Mouse (Mus musculus) cerebellum, adult 2 months (tissue): ENCODE measurements at regions not wholly inside any gene's neighbourhood (a gene's known extent, or its start where the extent isn't known, plus 50 kb on each side); places are given as distances from the start of the nearest gene placed in this dataset.

Source experiments
- DNase-seq, 2 experiments: peaks; one replicate each; pipeline ENCODE4 v3.0.0; 2021
- H3K27ac ChIP-seq: fragments of 200-500 bp; 2 replicates; pipeline ENCODE4 v1.5.1; 2012; ENCODE audit warnings: low read length, control low read depth, inconsistent platforms; ENCODE audit not compliant: insufficient read depth
- H3K27me3 ChIP-seq: fragments of 200-500 bp; 2 replicates; pipeline ENCODE4 v1.6.1; 2012; ENCODE audit warnings: inconsistent platforms, mild to moderate bottlenecking, low read length, moderate library complexity; ENCODE audit not compliant: control insufficient read depth, insufficient read depth
- H3K4me1 ChIP-seq: fragments of 200-500 bp; 2 replicates; pipeline ENCODE4 v1.6.1; 2011; ENCODE audit warnings: low read length; ENCODE audit not compliant: control insufficient read depth, insufficient read depth
- H3K4me3 ChIP-seq: fragments of 200-500 bp; replicated peaks from 2 replicates; pipeline ENCODE3; 2011; ENCODE audit warnings: mild to moderate bottlenecking, low read depth, low read length, control low read depth; ENCODE audit not compliant: insufficient read depth
- CTCF ChIP-seq: fragments of 200-500 bp; IDR thresholded peaks from 2 replicates; pipeline ENCODE4 v1.5.1; 2011; ENCODE audit warnings: low read depth, mild to moderate bottlenecking, control low read depth, low read length, moderate library complexity, borderline replicate concordance; ENCODE audit not compliant: insufficient read depth
- POLR2A ChIP-seq: fragments of 200-500 bp; IDR thresholded peaks from 2 replicates; pipeline ENCODE4 v1.6.1; 2011; ENCODE audit warnings: low read length, control low read depth, borderline replicate concordance; ENCODE audit not compliant: insufficient read depth
- WGBS: fragments of 180-500 bp; shearing (Covaris S2); methylation state at CpG from one replicate; pipeline ENCODE4 v1.1.7; 2018; 5-methylcytosine and 5-hydroxymethylcytosine counted together

DNA sequence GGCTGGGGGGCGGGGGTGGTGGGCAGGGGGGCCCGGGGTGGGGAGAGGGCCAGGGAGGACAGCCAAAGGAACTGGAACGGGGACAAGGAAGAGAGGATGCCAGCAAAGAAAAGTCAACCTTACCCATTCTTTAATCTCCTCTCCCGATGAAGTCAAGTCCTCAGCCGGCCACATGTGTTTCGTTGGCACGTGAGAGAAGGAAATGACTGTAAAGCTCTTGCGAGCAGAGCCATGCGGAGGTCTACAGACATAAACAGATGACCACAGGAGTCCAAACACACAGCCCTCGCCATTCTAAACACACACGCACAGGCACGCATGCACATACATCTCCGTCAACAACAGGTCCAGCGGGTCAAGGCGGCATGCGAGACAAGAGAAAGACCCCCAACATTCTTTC, 68.5 kb upstream of the Tbx3 start:
- H3K4me3 ChIP-seq, result no peak overlapping the region
- H3K27ac ChIP-seq, result no peak overlapping the region
- 59% methylated on average over 16 of the region's 16 CpGs for WGBS
- TF ChIP-seq CTCF (no peak), POLR2A (no peak)
- H3K27me3 ChIP-seq, result no peaks in the 10 kb centered on the region
- DNase-seq, result no peak
- no peaks in the 10 kb centered on the region for H3K4me1 ChIP-seq

GRCm38 (mm10) chr5:119605444-119605843, 65.0 kb upstream of the Tbx3 start:
- 59% methylated on average over 7 of the region's 7 CpGs for WGBS
- H3K27me3 ChIP-seq, result no peaks in the 10 kb centered on the region
- H3K4me1 ChIP-seq, result no peaks in the 10 kb centered on the region
- H3K27ac ChIP-seq, result no peak overlapping the region
- H3K4me3 ChIP-seq, result no peak overlapping the region
- no peak for DNase-seq
- no peak for TF ChIP-seq POLR2A
- no peak for TF ChIP-seq CTCF

- no peak overlapping the region for H3K4me3 ChIP-seq
- WGBS, result 38% methylated on average over 6 of the region's 6 CpGs
- no peaks in the 10 kb centered on the region for H3K4me1 ChIP-seq
- no peak overlapping the region for H3K27ac ChIP-seq
- TF ChIP-seq CTCF, result no peak
- no peak for TF ChIP-seq POLR2A
- no peaks in the 10 kb centered on the region; the same call in 1 of the 2 replicates for H3K27me3 ChIP-seq
- no peak for DNase-seq
These were observed 57.1 kb upstream of the Tbx3 start for GRCm38 (mm10) chr5:119613413-119613812.

GRCm38 (mm10) chr5:119613981-119614770, 56.3 kb upstream of the Tbx3 start:
- no peak overlapping the region for H3K27ac ChIP-seq
- no peak for TF ChIP-seq POLR2A
- DNase-seq, result no peak
- no peaks in the 10 kb centered on the region for H3K4me1 ChIP-seq
- H3K4me3 ChIP-seq, result no peak overlapping the region
- no peaks in the 10 kb centered on the region; the same call in 1 of the 2 replicates for H3K27me3 ChIP-seq
- 89% methylated on average over 10 of the region's 10 CpGs for WGBS

DNA sequence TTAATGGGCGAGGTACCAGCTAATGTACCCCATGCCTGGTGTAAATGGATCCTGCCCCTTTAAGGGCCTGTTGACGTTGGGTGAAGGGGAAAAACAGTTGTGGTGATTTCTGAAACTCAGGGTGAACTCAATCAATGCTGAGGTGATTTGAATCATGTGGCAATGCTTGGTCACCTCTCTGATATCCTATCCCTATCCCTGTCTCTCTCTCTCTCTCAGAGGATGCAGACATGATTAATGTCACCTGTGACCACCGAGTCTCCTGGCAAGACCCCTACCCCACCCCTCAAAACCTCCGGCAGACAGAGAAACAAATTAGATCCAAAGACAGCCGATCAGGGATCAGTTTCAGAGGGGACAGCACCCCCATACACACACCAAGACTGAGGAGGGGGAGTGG, 54.8 kb upstream of the Tbx3 start:
- TF ChIP-seq POLR2A (no peak), CTCF (no peak)
- no peak overlapping the region for H3K27ac ChIP-seq
- H3K4me1 ChIP-seq, result no peaks in the 10 kb centered on the region
- WGBS, result 72% methylated on average over 5 of the region's 5 CpGs
- no peaks in the 10 kb centered on the region; the same call in 1 of the 2 replicates for H3K27me3 ChIP-seq
- DNase-seq, result no peak
- no peak overlapping the region for H3K4me3 ChIP-seq

DNA sequence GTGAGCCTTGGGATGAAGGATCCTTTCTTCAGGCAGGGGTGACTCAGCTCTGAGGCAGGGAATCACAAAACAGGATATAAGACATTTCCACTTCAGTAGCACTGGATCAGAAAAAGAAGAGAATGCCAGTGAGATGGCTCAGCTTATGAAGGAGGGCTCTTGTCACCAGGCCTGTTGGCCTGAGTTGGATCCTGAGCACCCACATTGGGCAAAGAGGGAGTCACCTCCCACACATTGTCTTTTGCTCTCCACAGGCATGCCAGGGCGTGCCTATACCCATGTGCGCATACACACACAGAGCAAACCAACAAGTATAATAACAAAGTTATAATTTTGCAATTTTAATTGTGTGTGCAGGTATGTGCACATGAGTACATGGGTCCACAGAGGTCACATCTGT, 52.6 kb upstream of the Tbx3 start:
- no peaks in the 10 kb centered on the region for H3K4me1 ChIP-seq
- H3K4me3 ChIP-seq, result no peak overlapping the region
- TF ChIP-seq CTCF (no peak), POLR2A (no peak)
- WGBS, result 97% methylated on average over 2 of the region's 2 CpGs
- no peak overlapping the region for H3K27ac ChIP-seq
- H3K27me3 ChIP-seq, result no peaks in the 10 kb centered on the region; the same call in 1 of the 2 replicates
- DNase-seq, result no peak

- Histone ChIP-seq H3K4me1 (no peaks in the 10 kb centered on the region), H3K4me3 (no peak overlapping the region), H3K27me3 (no peaks in the 10 kb centered on the region; the same call in 1 of the 2 replicates), H3K27ac (no peak overlapping the region)
- WGBS, result 27% methylated on average over 8 of the region's 8 CpGs
- DNase-seq, result no peak
- TF ChIP-seq CTCF (no peak), POLR2A (no peak)
These were observed 50.6 kb upstream of the Tbx3 start for GRCm38 (mm10) chr5:119619906-119620305.
